Mouse (Mus musculus) cerebellum, adult 11-12 months (tissue): ENCODE measurements around the gene Hcst.

Source experiments
- DNase-seq: peaks from one replicate; pipeline ENCODE4 v3.0.0; 2022

Hcst gene

GRCm38 (mm10) chr7:30419561-30420499, at the start of gene Hcst:
Gene Hcst, minus strand, starts transcription at chr7:30419854.
- DNase-seq, result peak; percentile 29

GRCm38 (mm10) chr7:30464816-30465300, 45.2 kb upstream of the Hcst start:
- no peak for DNase-seq

- DNase-seq, result no peak
These were observed 44.3 kb upstream of the Hcst start for GRCm38 (mm10) chr7:30463996-30464395.

- no peak for DNase-seq
These were observed 43.9 kb upstream of the Hcst start for GRCm38 (mm10) chr7:30463568-30463967.

GRCm38 (mm10) chr7:30459484-30459883, 39.8 kb upstream of the Hcst start:
- no peak for DNase-seq

GRCm38 (mm10) chr7:30457629-30458330, 38.1 kb upstream of the Hcst start, which contains the start of the genes Kirrel2 and Nphs1:
Gene Kirrel2, minus strand, starts transcription at chr7:30457690.
Gene Nphs1, plus strand, starts transcription at chr7:30458315.
- DNase-seq, result peak; percentile 13

- peak; percentile 4 for DNase-seq
These were observed 37.4 kb upstream of the Hcst start for GRCm38 (mm10) chr7:30456911-30457628.

- DNase-seq, result no peak
These were observed 36.8 kb upstream of the Hcst start for GRCm38 (mm10) chr7:30456487-30456886.

GRCm38 (mm10) chr7:30454259-30454658, 34.6 kb upstream of the Hcst start:
- DNase-seq, result no peak

- DNase-seq, result no peak
These were observed 34.1 kb upstream of the Hcst start for GRCm38 (mm10) chr7:30453766-30454165.

- DNase-seq, result no peak
These were observed 33.7 kb upstream of the Hcst start for GRCm38 (mm10) chr7:30453327-30453726.

- DNase-seq, result no peak
These were observed 30.6 kb upstream of the Hcst start for GRCm38 (mm10) chr7:30450241-30450640.

- peak; percentile 82 for DNase-seq
These were observed 25.5 kb upstream of the Hcst start, which contains the start of gene Aplp1 for GRCm38 (mm10) chr7:30444971-30445751. Gene Aplp1, minus strand, starts transcription at chr7:30445535.

GRCm38 (mm10) chr7:30444154-30444970, 24.7 kb upstream of the Hcst start:
- DNase-seq, result peak; percentile 66

- peak; percentile 39 for DNase-seq
These were observed 24.0 kb upstream of the Hcst start for GRCm38 (mm10) chr7:30443696-30444095.

GRCm38 (mm10) chr7:30440697-30441096, 21.0 kb upstream of the Hcst start:
- peak; percentile 65 for DNase-seq

- no peak for DNase-seq
These were observed 20.1 kb upstream of the Hcst start for GRCm38 (mm10) chr7:30439734-30440133.

GRCm38 (mm10) chr7:30436879-30437278, 17.2 kb upstream of the Hcst start:
- peak; percentile 23 for DNase-seq

- peak; percentile 39 for DNase-seq
These were observed 15.5 kb upstream of the Hcst start for GRCm38 (mm10) chr7:30435156-30435555.

- peak; percentile 17 for DNase-seq
These were observed 15.0 kb upstream of the Hcst start for GRCm38 (mm10) chr7:30434701-30435100.

GRCm38 (mm10) chr7:30434238-30434637, 14.6 kb upstream of the Hcst start:
- no peak for DNase-seq
